Mouse (Mus musculus) bone marrow, adult 2 months (tissue): ENCODE data around the gene Tvp23b.

Experiments
- CTCF ChIP-seq: fragments of 200-500 bp; IDR thresholded peaks from 2 replicates; pipeline ENCODE4 v1.5.1; 2011; ENCODE audit warnings: low read length, control low read depth; ENCODE audit not compliant: control insufficient read depth, insufficient read depth
- POLR2A ChIP-seq: fragments of 200-500 bp; IDR thresholded peaks from 2 replicates; pipeline ENCODE4 v1.6.1; 2011; ENCODE audit warnings: low read depth, mild to moderate bottlenecking, control low read depth, low read length, borderline replicate concordance; ENCODE audit not compliant: control insufficient read depth

GRCm38 (mm10) chr11:62831906-62832305, 47.3 kb upstream of the Tvp23b start:
- TF ChIP-seq CTCF (no peak), POLR2A (no peak)
